In the genomic region with DNA sequence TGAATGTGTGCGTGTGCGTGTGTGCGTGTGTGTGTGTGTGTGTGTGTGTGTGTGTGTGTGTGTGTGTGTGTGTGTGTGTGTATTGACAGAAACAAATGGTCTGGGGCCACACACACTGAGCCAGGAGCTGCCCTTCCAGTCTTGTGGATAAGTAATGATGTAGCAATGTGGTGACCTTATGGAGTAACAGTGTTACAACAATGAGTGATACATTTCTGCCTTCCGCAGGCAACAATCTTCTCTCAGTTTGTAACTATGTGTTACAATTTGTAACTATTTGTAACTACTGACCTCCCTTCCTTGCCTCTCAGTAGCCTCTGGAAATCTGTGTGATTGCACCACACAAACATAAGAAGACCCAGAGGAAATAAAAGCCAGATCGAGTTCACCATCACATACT, we compare ENCODE assay signal across 24 mouse cellular contexts. TPM values are rescaled to one million over a fixed set of nuclear protein-coding genes. Genes with fewer than 3 reads are reported as not detected.
"Had no signal": no experiment of that assay in that cellular context is flagged by ENCODE, and none has a peak within 500 bp of the region (broad histone marks: within the 10 kb centered on the region; RNA-seq: fewer than 3 reads in every experiment).

No protein-coding gene starts in this region.

- H3K9me3 ChIP-seq: limb, embryonic 12.5 days; limb, embryonic 15.5 days; lung, embryonic 15.5 days; midbrain, embryonic 10.5 days; neural tube, embryonic 12.5 days; neural tube, embryonic 15.5 days; stomach, embryonic 15.5 days had no signal

- ATAC-seq: intestine, embryonic 16.5 days; liver, postnatal 0 days had no signal

- H3K27ac ChIP-seq: left cerebral cortex, adult 2 months; limb, embryonic 12.5 days; limb, embryonic 15.5 days; liver, embryonic 14.5 days; lung, embryonic 15.5 days; midbrain, embryonic 10.5 days; neural tube, embryonic 12.5 days; neural tube, embryonic 15.5 days; stomach, embryonic 15.5 days had no signal

- H3K27me3 ChIP-seq: limb, embryonic 12.5 days; limb, embryonic 15.5 days; lung, embryonic 15.5 days; megakaryocyte, embryonic 14.5 days; neural tube, embryonic 12.5 days; neural tube, embryonic 15.5 days; stomach, embryonic 15.5 days had no signal

- H3K4me3 ChIP-seq: left cerebral cortex, adult 2 months; limb, embryonic 12.5 days; limb, embryonic 15.5 days; lung, embryonic 15.5 days; midbrain, embryonic 10.5 days; neural tube, embryonic 12.5 days; neural tube, embryonic 15.5 days; stomach, embryonic 15.5 days had no signal

- DNase-seq: kidney, adult 18-20 months; kidney, adult 9 months; kidney, postnatal 10 days; kidney, postnatal 36 days; layer of hippocampus, postnatal 36 days; liver, postnatal 0 days; lung, postnatal 14 days; lung, postnatal 4 days; midbrain, embryonic 14.5 days; right cerebral cortex, adult 18-20 months; right cerebral cortex, postnatal 25 days; spleen, adult 18-20 months had no signal

- H3K4me1 ChIP-seq: limb, embryonic 12.5 days; limb, embryonic 15.5 days; lung, embryonic 15.5 days; midbrain, embryonic 10.5 days; neural tube, embryonic 12.5 days; neural tube, embryonic 15.5 days; stomach, embryonic 15.5 days had no signal

- H3K9ac ChIP-seq: limb, embryonic 12.5 days; limb, embryonic 15.5 days; liver, embryonic 14.5 days; liver, postnatal 0 days; lung, embryonic 15.5 days; neural tube, embryonic 12.5 days; neural tube, embryonic 15.5 days; stomach, embryonic 15.5 days had no signal

- H3K36me3 ChIP-seq: limb, embryonic 12.5 days; limb, embryonic 15.5 days; lung, embryonic 15.5 days; midbrain, embryonic 10.5 days; neural tube, embryonic 12.5 days; neural tube, embryonic 15.5 days; stomach, embryonic 15.5 days had no signal

- H3K4me2 ChIP-seq: limb, embryonic 12.5 days; limb, embryonic 15.5 days; liver, embryonic 11.5 days; lung, embryonic 15.5 days; neural tube, embryonic 12.5 days; neural tube, embryonic 15.5 days; stomach, embryonic 15.5 days had no signal

RNA-seq across cellular contexts. Expression of gene Cysltr2, which starts 38.3 kb away (rescaled TPM):
- polyA plus RNA-seq: limb, embryonic 12.5 days; midbrain, embryonic 10.5 days; neural tube, embryonic 12.5 days; stomach, embryonic 15.5 days had no signal
